Mouse (Mus musculus) stomach, postnatal 0 days (tissue): Measurements from ENCODE around the gene Spib.

ENCODE experiments used
- CTCF ChIP-seq: IDR thresholded peaks from 2 replicates; pipeline ENCODE4 v1.5.1; 2016; ENCODE audit warnings: antibody characterized with exemption, low read depth, mild to moderate bottlenecking, moderate library complexity
- EP300 ChIP-seq: optimal IDR thresholded peaks from 2 replicates; pipeline ENCODE3; 2016; ENCODE audit warnings: antibody characterized with exemption

DNA sequence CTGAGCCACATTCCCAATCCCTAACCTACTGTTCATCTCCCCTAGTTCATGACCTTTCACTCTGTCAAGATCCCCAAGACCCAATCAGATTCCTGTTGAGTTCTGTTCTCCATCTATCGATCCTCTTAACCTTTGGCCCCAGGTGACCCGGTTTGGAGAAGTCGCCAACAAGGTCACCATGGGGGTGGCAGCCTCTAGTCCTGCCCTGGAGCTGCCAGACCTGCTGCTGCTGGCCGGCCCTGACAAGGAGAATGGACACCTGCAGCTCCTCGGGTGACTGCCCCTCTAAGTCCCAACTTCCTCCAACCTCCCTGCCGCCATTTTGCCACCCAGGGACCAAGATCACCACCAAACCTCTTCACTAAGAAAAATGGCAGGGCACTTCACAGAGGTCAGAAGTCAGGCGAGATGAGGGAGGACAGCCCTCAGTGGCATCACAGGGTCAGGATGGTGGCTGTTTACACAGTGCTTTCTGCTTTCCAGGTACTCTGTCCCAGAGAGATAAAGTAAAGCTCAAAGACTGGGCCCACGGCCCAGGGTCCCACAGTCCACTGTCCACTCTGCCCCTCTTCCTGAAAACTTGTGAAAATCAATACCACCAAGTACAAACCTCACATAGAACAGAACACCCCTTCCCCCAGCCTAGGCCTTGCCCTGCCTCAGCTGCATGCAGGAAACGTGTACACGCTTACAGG, 34.4 kb downstream of the Spib start:
- TF ChIP-seq CTCF, result no peak
- TF ChIP-seq EP300, result no peak
